25 mouse cellular contexts compared by ENCODE assay signal in the genomic region with DNA sequence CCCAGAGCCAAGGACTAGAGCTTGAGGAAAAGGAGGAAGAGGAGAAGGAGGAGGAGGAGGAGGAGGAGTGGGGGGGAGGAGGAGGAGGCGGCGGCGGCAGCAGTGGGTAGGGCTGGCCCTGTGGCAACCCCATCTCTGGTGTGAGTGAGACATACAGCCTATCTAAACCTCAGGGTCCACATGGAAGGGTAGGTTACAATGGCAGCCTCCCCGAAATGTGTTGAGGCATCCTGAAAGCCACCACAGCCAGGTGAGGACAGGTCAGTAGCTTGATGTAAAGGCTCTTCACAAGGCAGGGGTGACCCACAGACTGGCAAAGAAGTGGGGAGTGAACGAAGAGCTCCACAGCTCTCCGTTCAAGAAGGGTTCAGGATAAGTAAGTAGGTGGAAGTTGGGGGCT. TPM values are rescaled to one million over a fixed set of nuclear protein-coding genes. Genes with fewer than 3 reads are reported as not detected.
"Had no signal": no experiment of that assay in that cellular context is flagged by ENCODE, and none has a peak within 500 bp of the region (broad histone marks: within the 10 kb centered on the region; RNA-seq: fewer than 3 reads in every experiment).

No protein-coding gene starts in this region.

- H3K9me3 ChIP-seq: heart, embryonic 13.5 days; heart, embryonic 15.5 days; hindbrain, embryonic 13.5 days; intestine, embryonic 15.5 days; limb, embryonic 13.5 days; limb, embryonic 15.5 days; liver, embryonic 12.5 days had no signal

- H3K4me2 ChIP-seq: heart, embryonic 11.5 days; hindbrain, embryonic 13.5 days; intestine, embryonic 15.5 days; limb, embryonic 13.5 days; limb, embryonic 15.5 days; liver, embryonic 12.5 days had no signal

- DNase-seq: gastrocnemius, postnatal 14 days; heart, adult 2 months; heart, postnatal 4 days; kidney, adult 18-20 months; kidney, adult 8-10 months; kidney, postnatal 10 days; kidney, postnatal 25 days; kidney, postnatal 4 days; layer of hippocampus, postnatal 36 days; left cerebral cortex, postnatal 4 days; lung, adult 18-20 months had no signal

- ATAC-seq: hindbrain, embryonic 16.5 days; inflammation-experienced regulatory T-cells, adult 6 months; intestine, embryonic 15.5 days; intestine, postnatal 0 days; liver, embryonic 12.5 days had no signal

- H3K9ac ChIP-seq: heart, embryonic 13.5 days; heart, embryonic 15.5 days; hindbrain, embryonic 13.5 days; intestine, embryonic 15.5 days; limb, embryonic 13.5 days; limb, embryonic 15.5 days; liver, embryonic 12.5 days; liver, embryonic 14.5 days had no signal

- H3K36me3 ChIP-seq: heart, embryonic 13.5 days; heart, embryonic 15.5 days; intestine, embryonic 15.5 days; limb, embryonic 13.5 days; limb, embryonic 15.5 days; liver, embryonic 12.5 days had no signal

- H3K27ac ChIP-seq: heart, adult 2 months; heart, embryonic 13.5 days; heart, embryonic 15.5 days; hindbrain, embryonic 13.5 days; intestine, embryonic 15.5 days; layer of hippocampus, adult 2 months; limb, embryonic 13.5 days; limb, embryonic 15.5 days; liver, embryonic 12.5 days; liver, embryonic 14.5 days had no signal

- H3K4me3 ChIP-seq: heart, adult 2 months; heart, embryonic 13.5 days; heart, embryonic 15.5 days; hindbrain, embryonic 13.5 days; intestine, embryonic 15.5 days; layer of hippocampus, adult 2 months; limb, embryonic 13.5 days; limb, embryonic 15.5 days; liver, embryonic 12.5 days had no signal

RNA-seq across cellular contexts. Expression of a gene that starts 10.9 kb away (rescaled TPM):
- total RNA-seq: granulocyte monocyte progenitor cell, adult 5-6 weeks had no signal
